Mouse (Mus musculus) embryonic fibroblast, embryonic 13.5 days (primary cell): ENCODE data around the gene Pgf.

Experiments
- CTCF ChIP-seq: IDR thresholded peaks from 2 replicates; pipeline ENCODE4 v1.5.1; 2011; ENCODE audit warnings: mild to moderate bottlenecking, control low read depth, low read length, moderate library complexity, borderline replicate concordance; ENCODE audit not compliant: insufficient read depth
- POLR2A ChIP-seq: IDR thresholded peaks from 2 replicates; pipeline ENCODE4 v1.6.1; 2011; ENCODE audit warnings: low read depth, mild to moderate bottlenecking, control low read depth, low read length, moderate library complexity

- no peak for TF ChIP-seq CTCF
- no peak for TF ChIP-seq POLR2A
These were observed 7.2 kb downstream of the Pgf start for GRCm38 (mm10) chr12:85170284-85170947.
